Mouse (Mus musculus) hindbrain, embryonic 14.5 days (tissue): ENCODE measurements around the gene Mpp4. TPM values are rescaled to one million over a fixed set of nuclear protein-coding genes. Genes with fewer than 3 reads are reported as not detected.

ENCODE experiments used
- ATAC-seq: fragments of 200-750 bp; cut with Nextera tagmentation; 2 replicates; pipeline ENCODE4 v1.8.0; 2017; ENCODE audit warnings: moderate number of reproducible peaks, mild to moderate bottlenecking, moderate TSS enrichment, moderate library complexity; ENCODE audit not compliant: low FRiP score
- DNase-seq: peaks from one replicate; pipeline ENCODE4 v3.0.0-alpha.2; 2015; ENCODE audit warnings: low spot score
- H3K27ac ChIP-seq: fragments of 300-500 bp; sonication (generic); 2 replicates; pipeline ENCODE4 v1.5.1; 2014; ENCODE audit warnings: mild to moderate bottlenecking, moderate library complexity
- H3K27me3 ChIP-seq: fragments of 300-500 bp; sonication (generic); 2 replicates; pipeline ENCODE4 v1.6.1; 2014; ENCODE audit warnings: mild to moderate bottlenecking, low read length, mixed read lengths; ENCODE audit not compliant: control insufficient read depth, insufficient read depth
- H3K36me3 ChIP-seq: fragments of 300-500 bp; sonication (generic); replicated peaks from 2 replicates; pipeline ENCODE4 v1.6.1; 2014; ENCODE audit not compliant: control insufficient read depth, insufficient read depth
- H3K4me1 ChIP-seq: fragments of 300-500 bp; sonication (generic); replicated peaks from 2 replicates; pipeline ENCODE4 v1.6.1; 2014; ENCODE audit warnings: antibody characterized with exemption, low read length, mixed read lengths; ENCODE audit not compliant: control insufficient read depth, insufficient read depth
- H3K4me2 ChIP-seq: fragments of 300-500 bp; sonication (generic); replicated peaks from 2 replicates; pipeline ENCODE4 v1.6.1; 2014; ENCODE audit warnings: mild to moderate bottlenecking, moderate library complexity
- H3K4me3 ChIP-seq: fragments of 300-500 bp; sonication (generic); replicated peaks from 2 replicates; pipeline ENCODE4 v1.5.1; 2014; ENCODE audit warnings: mild to moderate bottlenecking, low read length
- H3K9ac ChIP-seq: fragments of 300-500 bp; sonication (generic); 2 replicates; pipeline ENCODE4 v1.6.1; 2014
- H3K9me3 ChIP-seq: fragments of 300-500 bp; sonication (generic); 2 replicates; pipeline ENCODE4 v1.6.1; 2016; ENCODE audit warnings: low read length; ENCODE audit not compliant: control insufficient read depth
- WGBS: fragments of 180-500 bp; shearing (Covaris S2); extraction: QIAGEN DNeasy Blood & Tissue Kit; methylation state at CpG from one replicate; pipeline ENCODE4 v1.1.7; 2014; 5-methylcytosine and 5-hydroxymethylcytosine counted together
- polyA plus RNA-seq: library from polyadenylated mRNA; unstranded; fragments of >200 nt; fragmentation: Nextera tagmentation; extraction: Ambion mirVana; gene quantifications from 2 replicates; pipeline ENCODE4 v1.2.1, GENCODE M21; 2014

Mpp4 gene
- polyA plus RNA-seq, 1 experiment from 2014 or later = 1.4 TPM

DNA sequence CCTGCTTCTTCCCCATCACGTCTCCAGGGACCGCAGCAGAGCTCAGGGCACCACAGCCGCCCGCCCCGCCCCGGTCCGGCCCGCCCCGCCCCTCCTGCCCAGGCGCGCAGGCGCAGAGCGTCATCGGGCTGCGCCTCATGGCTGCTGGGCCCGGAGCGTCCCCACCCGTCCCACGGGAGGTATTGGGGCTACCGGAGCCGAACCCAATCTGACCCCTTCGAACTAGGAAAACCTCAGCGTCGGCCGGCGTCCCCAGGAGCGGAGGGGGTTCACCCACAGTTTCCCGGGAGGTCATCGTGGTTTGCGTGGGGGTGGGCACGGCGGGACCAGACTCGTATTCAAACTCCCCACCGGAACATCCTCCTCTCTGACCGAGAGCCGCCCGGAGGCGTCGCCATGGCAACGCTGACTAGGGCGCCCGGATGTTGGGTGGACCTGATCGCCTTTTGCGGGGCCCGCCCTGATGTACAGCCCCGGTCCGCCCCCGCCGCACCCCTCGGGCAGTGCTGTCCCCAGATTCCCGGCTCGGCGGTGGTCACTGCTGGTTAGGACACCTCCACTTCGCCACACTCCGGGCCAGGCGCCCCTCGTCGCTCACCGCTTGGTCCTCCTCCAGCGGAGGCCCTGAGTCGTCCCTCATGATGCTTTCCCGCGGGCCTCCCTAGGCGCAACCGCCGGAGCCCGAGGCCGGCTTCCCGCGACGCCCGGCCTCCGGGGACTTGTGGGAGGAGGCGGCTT lies 43.3 kb downstream of the Mpp4 start, which contains the start of gene Tmem237:
Gene Tmem237 (minus strand): TSS at position 689 of the 738 bp plus-strand sequence.
- H3K4me1 ChIP-seq = 0 out of 2 replicates have a peak, but pooled peaks cover 6% of the 10 kb centered on the region
- H3K4me2 ChIP-seq = peak within 1 kb of the TSS; percentile 94
- H3K36me3 ChIP-seq = peaks cover 21% of the 10 kb centered on the region
- H3K27ac ChIP-seq = peak within 1 kb of the TSS; percentile 93
- H3K9ac ChIP-seq = peak within 1 kb of the TSS; percentile 97
- H3K27me3 ChIP-seq = no peaks in the 10 kb centered on the region
- under 1% methylated on average over 71 of the region's 74 CpGs for WGBS
- no peaks in the 10 kb centered on the region for H3K9me3 ChIP-seq
- DNase-seq (peak; percentile 93), ATAC-seq (peak; percentile 98)
- H3K4me3 ChIP-seq = peak within 1 kb of the TSS; percentile 74

DNA sequence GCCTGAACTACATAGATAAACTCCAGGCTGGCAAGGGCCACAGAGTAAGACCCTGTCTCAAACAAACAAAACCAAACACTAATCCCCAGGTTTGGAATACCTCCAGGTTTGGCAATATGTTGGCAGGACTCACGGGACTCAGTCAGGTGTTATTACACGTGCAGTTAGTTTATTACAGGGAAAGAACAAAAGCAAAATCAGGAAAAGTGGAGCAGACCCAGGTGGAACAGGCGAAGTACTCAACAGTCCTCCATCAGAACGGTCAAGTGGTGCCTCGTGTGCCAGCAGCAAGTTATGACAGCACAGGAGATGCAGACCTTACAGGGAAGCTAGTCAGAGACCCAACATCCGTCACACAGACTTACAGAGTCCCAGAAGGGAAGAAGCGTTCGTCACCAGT lies 52.7 kb downstream of the Mpp4 start:
- H3K36me3 ChIP-seq = peaks cover 90% of the 10 kb centered on the region
- H3K4me1 ChIP-seq = no peaks in the 10 kb centered on the region
- DNase-seq = no peak
- no peak overlapping the region for H3K27ac ChIP-seq
- H3K4me3 ChIP-seq = no peak overlapping the region
- ATAC-seq = no peak
- WGBS = 88% methylated on average over 8 of the region's 8 CpGs
- no peaks in the 10 kb centered on the region for H3K27me3 ChIP-seq
- no peak overlapping the region for H3K9ac ChIP-seq
- H3K9me3 ChIP-seq = no peaks in the 10 kb centered on the region
- no peak overlapping the region for H3K4me2 ChIP-seq

DNA sequence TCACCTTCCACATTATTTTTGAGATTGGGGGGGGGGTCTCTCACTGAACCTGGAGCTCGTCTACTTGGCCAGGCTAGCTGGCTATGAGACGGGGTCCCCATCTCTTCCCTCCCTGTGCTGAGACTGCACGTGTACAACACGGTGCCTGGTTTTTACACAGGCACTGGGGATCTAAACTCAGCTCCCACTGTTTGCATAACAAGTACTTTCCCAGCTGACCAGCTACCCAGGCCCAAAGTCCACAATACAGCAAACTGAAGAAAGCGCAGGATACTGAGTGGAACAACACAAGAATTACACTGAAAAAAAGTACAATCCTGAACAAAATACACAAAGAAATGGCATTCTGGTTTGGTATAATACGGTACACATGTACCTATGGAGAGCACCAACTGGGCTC lies 61.1 kb downstream of the Mpp4 start:
- H3K4me3 ChIP-seq = no peak overlapping the region
- ATAC-seq = no peak
- no peaks in the 10 kb centered on the region for H3K4me1 ChIP-seq
- no peak overlapping the region for H3K4me2 ChIP-seq
- H3K9ac ChIP-seq = no peak overlapping the region
- no peaks in the 10 kb centered on the region for H3K9me3 ChIP-seq
- no peaks in the 10 kb centered on the region for H3K27me3 ChIP-seq
- H3K36me3 ChIP-seq = peaks cover 58% of the 10 kb centered on the region
- no peak for DNase-seq
- H3K27ac ChIP-seq = no peak overlapping the region
- 88% methylated on average over 6 of the region's 6 CpGs for WGBS

DNA sequence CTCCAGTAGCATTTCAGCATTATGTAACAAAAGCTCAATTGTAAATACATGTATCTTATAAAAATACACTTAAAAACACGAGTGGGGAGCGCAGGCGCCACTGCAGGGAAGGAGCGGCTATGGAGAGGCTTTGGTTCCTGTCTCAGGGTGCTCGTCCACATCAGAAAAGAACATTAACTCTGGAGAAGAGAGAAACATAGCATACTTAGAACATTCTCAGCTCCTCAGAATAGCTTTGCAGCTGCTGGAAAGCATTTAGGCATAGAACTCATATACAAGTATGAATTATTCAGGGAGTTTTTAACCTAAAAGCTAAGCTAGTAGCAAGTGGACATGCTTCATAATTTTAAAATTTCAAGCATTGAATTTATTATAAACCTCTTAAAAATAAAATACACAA lies 62.2 kb downstream of the Mpp4 start:
- WGBS = 89% methylated on average over 5 of the region's 5 CpGs
- Histone ChIP-seq H3K9me3 (no peaks in the 10 kb centered on the region), H3K27ac (no peak overlapping the region), H3K4me1 (no peaks in the 10 kb centered on the region), H3K36me3 (peaks cover 49% of the 10 kb centered on the region), H3K27me3 (no peaks in the 10 kb centered on the region), H3K9ac (no peak overlapping the region), H3K4me3 (no peak overlapping the region), H3K4me2 (no peak overlapping the region)
- ATAC-seq (no peak), DNase-seq (no peak)

DNA sequence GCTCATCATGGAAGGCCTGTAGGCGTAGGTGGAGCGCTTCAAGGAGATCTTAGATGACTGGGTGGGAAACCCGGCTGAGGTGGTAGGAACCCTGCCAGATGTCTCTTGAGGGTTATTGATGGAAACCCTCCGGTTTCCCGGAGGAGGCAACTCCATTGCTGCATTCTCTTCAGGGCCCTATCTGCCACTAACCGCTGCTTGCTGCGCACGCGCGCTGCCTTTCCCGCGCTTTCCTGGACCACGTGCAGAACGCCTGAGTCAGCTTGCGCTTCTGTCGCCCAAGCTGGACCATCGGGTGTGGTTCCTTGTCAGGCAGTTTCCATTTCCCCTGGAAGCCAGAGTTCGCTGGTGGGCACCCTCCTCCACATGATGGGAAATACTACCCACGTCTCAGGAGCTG lies 68.5 kb downstream of the Mpp4 start, which contains the start of gene C2cd6:
Gene C2cd6 (minus strand): TSS at position 196 of the 400 bp plus-strand sequence.
- H3K9me3 ChIP-seq = no peaks in the 10 kb centered on the region
- no peak for ATAC-seq

More for the DNA sequence above, 68.5 kb downstream of the Mpp4 start, which contains the start of gene C2cd6:
- H3K4me3 ChIP-seq = no peak within 1 kb of the TSS
- 0 out of 2 replicates have a peak, but pooled peaks cover 10% of the 10 kb centered on the region for H3K36me3 ChIP-seq
- H3K4me1 ChIP-seq = no peaks in the 10 kb centered on the region
- 93% methylated on average over 19 of the region's 19 CpGs for WGBS
- H3K9ac ChIP-seq = no peak within 1 kb of the TSS
- H3K27ac ChIP-seq = no peak within 1 kb of the TSS
- no peaks in the 10 kb centered on the region for H3K27me3 ChIP-seq
- DNase-seq = no peak
- H3K4me2 ChIP-seq = no peak within 1 kb of the TSS

Other genes with a start within 250 kb of the Mpp4 start
- 18.0 and 20.5 TPM in 2 replicates for gene Trak2, start 190.0 kb downstream of the Mpp4 start, polyA plus RNA-seq
- 103 and 111 TPM in 2 replicates for gene Stradb, start 189.9 kb downstream of the Mpp4 start, polyA plus RNA-seq
- 4.5 TPM in 1 of 2 replicates, not detected in the other for gene C2cd6, start 68.5 kb downstream of the Mpp4 start, polyA plus RNA-seq
- 24.9 and 54.8 TPM in 2 replicates for gene Tmem237, start 43.0 kb downstream of the Mpp4 start, polyA plus RNA-seq
- 21.7 and 22.6 TPM in 2 replicates for gene Als2, start 73.8 kb upstream of the Mpp4 start, polyA plus RNA-seq
- 0.82 and 0.88 TPM in 2 replicates for gene Cdk15, start 93.5 kb upstream of the Mpp4 start, polyA plus RNA-seq